Mouse (Mus musculus): ENCODE data around the gene Sgo2a. TPM values are rescaled to one million over a fixed set of nuclear protein-coding genes. Genes with fewer than 3 reads are reported as not detected.
A peak's percentile ranks its signal among the peaks of the same experiment; 100 is the strongest.
"Not testable (repeated sequence)": the region's sequence is repeated elsewhere in the genome, so short reads cannot be mapped to it uniquely, and the experiment has no call there.

Gene Sgo2a
- total and polyA plus RNA-seq, 3 experiments: 3.4 to 93.9 (median 49.8) TPM

DNA sequence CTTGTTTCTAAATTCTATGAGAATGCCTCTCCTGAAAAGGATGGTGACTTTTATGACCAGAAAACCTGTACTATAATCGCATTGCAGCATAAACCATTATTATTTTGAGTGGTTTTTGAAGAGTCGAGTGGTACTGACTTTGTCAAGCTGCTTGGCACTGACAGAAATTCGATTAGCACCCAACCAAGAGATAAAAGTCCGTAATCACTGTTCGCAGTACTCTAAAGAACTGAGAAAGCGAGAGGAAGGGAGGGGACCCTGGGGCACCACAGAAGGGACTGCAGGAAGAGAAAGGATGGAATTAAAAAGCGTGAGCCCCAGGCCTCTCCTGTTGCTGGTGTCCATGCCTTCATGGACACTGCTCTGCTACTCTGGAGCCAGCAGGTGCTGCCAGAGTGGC is 31.9 kb downstream of the Sgo2a start:
- Histone ChIP-seq H3K27me3 (ENCODE audit: insufficient read depth, low read length) (peaks cover under 1% of the 10 kb centered on the region), H3K4me1 (ENCODE audit: insufficient read depth, low read depth, low read length) (peaks cover 13% of the 10 kb centered on the region), H3K9me3 (replicated peaks) (no peaks in the 10 kb centered on the region), H3K4me3 (ENCODE audit: low read depth, low read length) (no peak overlapping the region), H3K36me3 (replicated peaks) (peaks cover 34% of the 10 kb centered on the region)
- no peak for TF ChIP-seq TAL1 (conservative IDR thresholded peaks at IDR 0.05; ENCODE audit: low read depth, low read length)
- no peak for TF ChIP-seq GATA2 (IDR thresholded peaks at IDR 0.05; ENCODE audit: borderline replicate concordance, low read depth, low read length)
- no peak for TF ChIP-seq CTCF (IDR thresholded peaks at IDR 0.05; ENCODE audit: low read depth, low read length)
- TF ChIP-seq POLR2AphosphoS5 (IDR thresholded peaks at IDR 0.05; ENCODE audit: insufficient replicate concordance, low read depth, low read length): no peak
- no peak for TF ChIP-seq GATA1 (IDR thresholded peaks at IDR 0.05; ENCODE audit: borderline replicate concordance, low read length)
- ATAC-seq (ENCODE audit: extremely low read depth, insufficient number of reproducible peaks, low FRiP score, poor library complexity, severe bottlenecking): no peak
- DNase-seq (ENCODE audit: low spot score): no peak

- DNase-seq (ENCODE audit: low spot score) (peak; percentile 21), ATAC-seq (ENCODE audit: extremely low read depth, insufficient number of reproducible peaks, low FRiP score, poor library complexity, severe bottlenecking) (peak; percentile 86)
- Histone ChIP-seq H3K4me1 (ENCODE audit: insufficient read depth, low read depth, low read length) (peaks cover 13% of the 10 kb centered on the region), H3K36me3 (replicated peaks) (peaks cover 18% of the 10 kb centered on the region), H3K27me3 (ENCODE audit: insufficient read depth, low read length) (peaks cover 11% of the 10 kb centered on the region), H3K4me3 (ENCODE audit: low read depth, low read length) (no peak within 1 kb of the TSS; the same call in 1 of the 2 replicates), H3K9me3 (replicated peaks) (no peaks in the 10 kb centered on the region)
- no peak for TF ChIP-seq POLR2AphosphoS5 (IDR thresholded peaks at IDR 0.05; ENCODE audit: insufficient replicate concordance, low read depth, low read length)
- no peak for TF ChIP-seq GATA1 (IDR thresholded peaks at IDR 0.05; ENCODE audit: borderline replicate concordance, low read length)
- no peak for TF ChIP-seq GATA2 (IDR thresholded peaks at IDR 0.05; ENCODE audit: borderline replicate concordance, low read depth, low read length)
- TF ChIP-seq TAL1 (conservative IDR thresholded peaks at IDR 0.05; ENCODE audit: low read depth, low read length): no peak
- TF ChIP-seq CTCF (IDR thresholded peaks at IDR 0.05; ENCODE audit: low read depth, low read length): no peak
Observed at GRCm38 (mm10) chr1:58029636-58030117, 33.9 kb downstream of the Sgo2a start, which contains the start of gene Aox1. Aox1 (plus strand) TSS chr1:58029931.

- Histone ChIP-seq H3K4me1 (ENCODE audit: insufficient read depth, low read depth, low read length) (peaks cover 13% of the 10 kb centered on the region), H3K36me3 (replicated peaks) (peaks cover 13% of the 10 kb centered on the region), H3K9me3 (replicated peaks) (no peaks in the 10 kb centered on the region), H3K27me3 (ENCODE audit: insufficient read depth, low read length) (peaks cover 11% of the 10 kb centered on the region), H3K4me3 (ENCODE audit: low read depth, low read length) (no peak overlapping the region; the same call in 1 of the 2 replicates)
- no peak for DNase-seq (ENCODE audit: low spot score)
- TF ChIP-seq GATA1 (IDR thresholded peaks at IDR 0.05; ENCODE audit: borderline replicate concordance, low read length): no peak
- no peak for TF ChIP-seq TAL1 (conservative IDR thresholded peaks at IDR 0.05; ENCODE audit: low read depth, low read length)
- no peak for TF ChIP-seq POLR2AphosphoS5 (IDR thresholded peaks at IDR 0.05; ENCODE audit: insufficient replicate concordance, low read depth, low read length)
- no peak for TF ChIP-seq CTCF (IDR thresholded peaks at IDR 0.05; ENCODE audit: low read depth, low read length)
- no peak for TF ChIP-seq GATA2 (IDR thresholded peaks at IDR 0.05; ENCODE audit: borderline replicate concordance, low read depth, low read length)
- no peak for ATAC-seq (ENCODE audit: extremely low read depth, insufficient number of reproducible peaks, low FRiP score, poor library complexity, severe bottlenecking)
Observed at GRCm38 (mm10) chr1:58030156-58030871, 34.5 kb downstream of the Sgo2a start.

GRCm38 (mm10) chr1:58031160-58031769 is 35.5 kb downstream of the Sgo2a start:
- Histone ChIP-seq H3K4me1 (ENCODE audit: insufficient read depth, low read depth, low read length) (peaks cover 13% of the 10 kb centered on the region), H3K9me3 (replicated peaks) (no peaks in the 10 kb centered on the region), H3K36me3 (replicated peaks) (peaks cover 10% of the 10 kb centered on the region), H3K4me3 (ENCODE audit: low read depth, low read length) (no peak overlapping the region), H3K27me3 (ENCODE audit: insufficient read depth, low read length) (peaks cover 11% of the 10 kb centered on the region)
- TF ChIP-seq POLR2AphosphoS5 (IDR thresholded peaks at IDR 0.05; ENCODE audit: insufficient replicate concordance, low read depth, low read length): no peak
- TF ChIP-seq CTCF (IDR thresholded peaks at IDR 0.05; ENCODE audit: low read depth, low read length): peak; percentile 99
- DNase-seq (ENCODE audit: low spot score) (peak; percentile 52), ATAC-seq (ENCODE audit: extremely low read depth, insufficient number of reproducible peaks, low FRiP score, poor library complexity, severe bottlenecking) (peak; percentile 59; the same call in 1 of the 2 replicates)

DNA sequence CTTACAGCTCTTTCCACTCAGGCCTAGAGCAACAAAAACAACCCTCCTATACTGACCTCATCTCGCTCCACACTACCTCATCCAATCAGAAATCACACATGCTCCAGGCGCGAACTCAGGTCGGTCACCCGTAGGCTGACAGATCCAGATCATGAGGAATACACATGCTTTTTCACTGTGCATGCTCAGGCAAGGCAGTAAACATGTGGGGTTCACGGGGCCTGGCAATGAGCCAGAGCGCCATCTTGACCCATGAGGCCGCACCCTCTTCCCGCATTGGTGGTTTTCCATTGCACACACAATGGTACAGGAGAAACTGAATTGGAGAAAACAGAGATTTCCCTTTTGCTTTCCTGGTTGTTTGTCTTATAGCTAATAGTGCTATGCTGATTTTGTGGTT is 41.5 kb downstream of the Sgo2a start:
- not testable (repeated sequence) for H3K36me3 ChIP-seq (replicated peaks); H3K4me1 ChIP-seq (ENCODE audit: insufficient read depth, low read depth, low read length); DNase-seq (ENCODE audit: low spot score); H3K4me3 ChIP-seq (ENCODE audit: low read depth, low read length); H3K9me3 ChIP-seq (replicated peaks); ATAC-seq (ENCODE audit: extremely low read depth, insufficient number of reproducible peaks, low FRiP score, poor library complexity, severe bottlenecking)
- peaks cover 17% of the 10 kb centered on the region for H3K27me3 ChIP-seq (ENCODE audit: insufficient read depth, low read length)

- no peak for ATAC-seq (ENCODE audit: extremely low read depth, insufficient number of reproducible peaks, low FRiP score, poor library complexity, severe bottlenecking)
- TF ChIP-seq TAL1 (conservative IDR thresholded peaks at IDR 0.05; ENCODE audit: low read depth, low read length) (no peak), POLR2AphosphoS5 (IDR thresholded peaks at IDR 0.05; ENCODE audit: insufficient replicate concordance, low read depth, low read length) (no peak), GATA1 (IDR thresholded peaks at IDR 0.05; ENCODE audit: borderline replicate concordance, low read length) (no peak), GATA2 (IDR thresholded peaks at IDR 0.05; ENCODE audit: borderline replicate concordance, low read depth, low read length) (no peak), CTCF (IDR thresholded peaks at IDR 0.05; ENCODE audit: low read depth, low read length) (no peak)
Observed at GRCm38 (mm10) chr1:58045076-58045475, 49.3 kb downstream of the Sgo2a start.

More at GRCm38 (mm10) chr1:58045076-58045475, 49.3 kb downstream of the Sgo2a start:
- H3K9me3 ChIP-seq (replicated peaks): no peaks in the 10 kb centered on the region
- no peak for DNase-seq (ENCODE audit: low spot score)
- no peak overlapping the region for H3K4me3 ChIP-seq (ENCODE audit: low read depth, low read length)
- H3K36me3 ChIP-seq (replicated peaks): no peaks in the 10 kb centered on the region
- H3K4me1 ChIP-seq (ENCODE audit: insufficient read depth, low read depth, low read length): no peaks in the 10 kb centered on the region
- H3K27me3 ChIP-seq (ENCODE audit: insufficient read depth, low read length): peaks cover 30% of the 10 kb centered on the region
